Mouse (Mus musculus): ENCODE results near the gene Ptgis. TPM values are rescaled to one million over a fixed set of nuclear protein-coding genes. Genes with fewer than 3 reads are reported as not detected.

Gene Ptgis
- polyA plus RNA-seq, 1 experiment from 2014 or later, result 4.4 TPM

DNA sequence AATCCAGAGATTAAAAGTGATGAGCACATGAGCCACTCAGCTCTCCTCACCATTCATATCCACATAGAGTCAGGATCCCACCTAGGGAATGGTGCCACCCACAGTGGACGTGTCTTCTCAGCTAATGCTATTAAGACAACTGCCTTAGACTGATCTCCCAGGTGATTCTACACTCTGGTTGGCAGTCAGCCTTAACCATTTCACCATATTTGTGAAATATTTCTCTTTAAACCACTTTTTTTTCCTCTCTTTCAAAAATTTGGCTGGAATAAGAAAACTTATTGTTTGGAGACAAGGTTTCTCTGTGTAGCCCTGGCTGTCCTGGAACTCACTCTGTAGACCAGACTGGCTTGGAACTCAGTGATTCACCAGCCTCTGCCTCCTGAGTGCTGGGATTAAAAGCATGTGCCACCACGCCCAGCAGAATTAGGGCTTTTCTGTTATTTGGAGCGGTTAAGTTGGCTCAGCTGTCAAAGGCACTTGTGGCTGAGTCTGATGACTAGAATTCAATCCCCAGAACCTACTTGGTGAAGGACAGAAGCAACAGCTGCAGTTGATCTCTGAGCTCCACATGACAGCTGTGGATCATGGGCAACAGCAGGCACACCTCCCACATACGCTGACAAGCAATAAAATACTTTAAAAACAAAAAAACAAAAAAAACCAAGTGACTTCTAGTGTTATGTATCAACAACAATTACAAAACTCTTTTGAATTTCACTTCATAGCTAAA is 3.6 kb upstream of the Ptgis start:
- Histone ChIP-seq H3K27me3 (peaks cover 15% of the 10 kb centered on the region; the same call in 1 of the 2 replicates), H3K4me3 (no peak overlapping the region), H3K4me2 (no peak overlapping the region), H3K27ac (no peak overlapping the region), H3K9me3 (replicated peaks) (peaks cover 5% of the 10 kb centered on the region; the same call in 1 of the 2 replicates), H3K4me1 (peaks cover 18% of the 10 kb centered on the region), H3K9ac (no peak overlapping the region), H3K36me3 (ENCODE audit: poor library complexity, severe bottlenecking) (no peaks in the 10 kb centered on the region)
- 94% methylated on average over 4 of the region's 4 CpGs for WGBS
- ATAC-seq, result no peak

GRCm38 (mm10) chr2:167239262-167239661 is 1.1 kb downstream of the Ptgis start:
- Histone ChIP-seq H3K9ac (no peak overlapping the region), H3K27ac (no peak overlapping the region)

GRCm38 (mm10) chr2:167237224-167237623 is 3.2 kb downstream of the Ptgis start:
- Histone ChIP-seq H3K36me3 (ENCODE audit: poor library complexity, severe bottlenecking) (no peaks in the 10 kb centered on the region), H3K9ac (no peak overlapping the region), H3K27me3 (peaks cover 22% of the 10 kb centered on the region; the same call in 1 of the 2 replicates), H3K4me2 (no peak overlapping the region), H3K27ac (no peak overlapping the region), H3K4me1 (peaks cover 13% of the 10 kb centered on the region), H3K9me3 (replicated peaks) (no peaks in the 10 kb centered on the region), H3K4me3 (no peak overlapping the region)
- ATAC-seq, result no peak
- 80% methylated on average over 9 of the region's 9 CpGs for WGBS

More at GRCm38 (mm10) chr2:167239262-167239661, 1.1 kb downstream of the Ptgis start:
- Histone ChIP-seq H3K4me2 (peak overlapping the region; percentile 92), H3K4me3 (no peak overlapping the region), H3K36me3 (ENCODE audit: poor library complexity, severe bottlenecking) (no peaks in the 10 kb centered on the region), H3K4me1 (peaks cover 13% of the 10 kb centered on the region), H3K9me3 (replicated peaks) (no peaks in the 10 kb centered on the region), H3K27me3 (peaks cover 22% of the 10 kb centered on the region; the same call in 1 of the 2 replicates)
- 27% methylated on average over 12 of the region's 12 CpGs for WGBS
- no peak for ATAC-seq

DNA sequence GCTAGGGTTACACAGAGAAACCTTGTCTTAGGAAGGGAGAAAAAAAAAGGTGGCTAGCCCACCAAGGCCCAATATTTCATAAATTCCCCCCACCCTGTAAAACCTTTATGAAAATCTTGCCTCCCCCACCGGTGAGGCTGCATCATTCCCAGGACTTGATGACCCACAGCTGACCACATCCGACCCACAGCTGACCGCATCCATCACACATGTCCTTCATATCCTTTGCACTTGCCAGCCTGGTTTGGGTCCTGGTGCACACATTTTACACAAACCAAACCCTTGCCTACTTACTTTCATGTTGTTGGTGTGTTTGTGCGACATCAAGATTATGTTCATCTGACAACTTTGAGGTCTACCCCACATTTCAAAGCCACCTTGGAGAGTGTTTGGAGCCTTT is 4.2 kb downstream of the Ptgis start:
- Histone ChIP-seq H3K4me2 (no peak overlapping the region), H3K36me3 (ENCODE audit: poor library complexity, severe bottlenecking) (no peaks in the 10 kb centered on the region), H3K4me1 (peaks cover 13% of the 10 kb centered on the region), H3K27ac (no peak overlapping the region), H3K9ac (no peak overlapping the region), H3K9me3 (replicated peaks) (no peaks in the 10 kb centered on the region), H3K27me3 (peaks cover 22% of the 10 kb centered on the region; the same call in 1 of the 2 replicates), H3K4me3 (no peak overlapping the region)
- WGBS, result 96% methylated on average over 4 of the region's 4 CpGs
- no peak for ATAC-seq

GRCm38 (mm10) chr2:167235338-167236018 is 4.9 kb downstream of the Ptgis start:
- 80% methylated on average over 17 of the region's 17 CpGs for WGBS
- no peaks in the 10 kb centered on the region for H3K36me3 ChIP-seq (ENCODE audit: poor library complexity, severe bottlenecking)

DNA sequence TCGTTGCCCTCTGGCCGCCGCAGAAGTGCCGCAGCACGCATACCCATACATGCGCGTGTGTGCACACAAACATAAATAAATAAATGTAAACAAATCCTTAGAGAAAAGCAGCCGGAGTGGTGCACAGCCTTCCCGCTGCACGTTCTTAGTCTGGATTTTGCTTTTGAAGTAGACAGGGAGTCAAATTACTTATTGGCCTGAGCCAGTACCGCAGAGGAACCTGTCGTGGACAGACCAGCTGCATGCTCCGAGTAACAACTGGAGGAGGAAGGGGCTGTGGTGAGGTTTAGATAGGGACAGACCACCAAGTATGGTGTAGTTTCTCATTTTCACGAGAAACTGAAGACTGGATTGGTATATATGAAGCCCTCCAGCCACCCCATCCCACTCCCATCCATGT is 6.6 kb downstream of the Ptgis start:
- Histone ChIP-seq H3K9me3 (replicated peaks) (no peaks in the 10 kb centered on the region), H3K36me3 (ENCODE audit: poor library complexity, severe bottlenecking) (no peaks in the 10 kb centered on the region), H3K27me3 (peaks cover 4% of the 10 kb centered on the region; the same call in 1 of the 2 replicates), H3K9ac (no peak overlapping the region), H3K4me3 (no peak overlapping the region), H3K27ac (no peak overlapping the region), H3K4me1 (no peaks in the 10 kb centered on the region), H3K4me2 (no peak overlapping the region)
- no peak for ATAC-seq
- 51% methylated on average over 14 of the region's 14 CpGs for WGBS

More at GRCm38 (mm10) chr2:167235338-167236018, 4.9 kb downstream of the Ptgis start:
- no peak for ATAC-seq
- Histone ChIP-seq H3K4me1 (peaks cover 8% of the 10 kb centered on the region), H3K27ac (no peak overlapping the region), H3K9me3 (replicated peaks) (no peaks in the 10 kb centered on the region), H3K27me3 (peaks cover 16% of the 10 kb centered on the region; the same call in 1 of the 2 replicates), H3K4me2 (no peak overlapping the region), H3K9ac (no peak overlapping the region), H3K4me3 (no peak overlapping the region)

- no peak overlapping the region for H3K4me2 ChIP-seq
- no peak overlapping the region for H3K4me3 ChIP-seq
- no peak for ATAC-seq
- no peak overlapping the region for H3K9ac ChIP-seq
- H3K4me1 ChIP-seq, result no peaks in the 10 kb centered on the region
- H3K27ac ChIP-seq, result no peak overlapping the region
- no peaks in the 10 kb centered on the region for H3K36me3 ChIP-seq (ENCODE audit: poor library complexity, severe bottlenecking)
- H3K27me3 ChIP-seq, result no peaks in the 10 kb centered on the region
- no peaks in the 10 kb centered on the region for H3K9me3 ChIP-seq (replicated peaks)
- WGBS, result 76% methylated on average over 5 of the region's 5 CpGs
Measured at GRCm38 (mm10) chr2:167233009-167233335, 7.4 kb downstream of the Ptgis start.

- no peaks in the 10 kb centered on the region for H3K27me3 ChIP-seq
- H3K4me1 ChIP-seq, result no peaks in the 10 kb centered on the region
- ATAC-seq, result no peak
- no peak overlapping the region for H3K4me2 ChIP-seq
- no peaks in the 10 kb centered on the region for H3K9me3 ChIP-seq (replicated peaks)
- H3K4me3 ChIP-seq, result no peak overlapping the region
- no peak overlapping the region for H3K27ac ChIP-seq
- 52% methylated on average over 14 of the region's 14 CpGs for WGBS
- H3K36me3 ChIP-seq (ENCODE audit: poor library complexity, severe bottlenecking), result no peaks in the 10 kb centered on the region
- H3K9ac ChIP-seq, result no peak overlapping the region
Measured at GRCm38 (mm10) chr2:167232132-167233008, 8.0 kb downstream of the Ptgis start.

GRCm38 (mm10) chr2:167230554-167230953 is 9.8 kb downstream of the Ptgis start:
- no peak overlapping the region for H3K27ac ChIP-seq
- H3K36me3 ChIP-seq (ENCODE audit: poor library complexity, severe bottlenecking), result no peaks in the 10 kb centered on the region
- H3K4me2 ChIP-seq, result peak overlapping the region; percentile 44
- peak overlapping the region; percentile 17 for H3K4me3 ChIP-seq
- ATAC-seq, result no peak
- no peaks in the 10 kb centered on the region for H3K4me1 ChIP-seq
- peak overlapping the region; percentile 37; the same call in 1 of the 2 replicates for H3K9ac ChIP-seq
- no peaks in the 10 kb centered on the region for H3K27me3 ChIP-seq
- WGBS, result 8% methylated on average over 15 of the region's 15 CpGs
- H3K9me3 ChIP-seq (replicated peaks), result no peaks in the 10 kb centered on the region

- WGBS, result 90% methylated on average over 7 of the region's 7 CpGs
- Histone ChIP-seq H3K36me3 (ENCODE audit: poor library complexity, severe bottlenecking) (no peaks in the 10 kb centered on the region), H3K4me2 (no peak overlapping the region), H3K27ac (no peak overlapping the region), H3K4me3 (no peak overlapping the region), H3K9me3 (replicated peaks) (no peaks in the 10 kb centered on the region), H3K4me1 (no peaks in the 10 kb centered on the region), H3K27me3 (no peaks in the 10 kb centered on the region), H3K9ac (no peak overlapping the region)
- no peak for ATAC-seq
Measured at GRCm38 (mm10) chr2:167224937-167225336, 15.5 kb downstream of the Ptgis start.

DNA sequence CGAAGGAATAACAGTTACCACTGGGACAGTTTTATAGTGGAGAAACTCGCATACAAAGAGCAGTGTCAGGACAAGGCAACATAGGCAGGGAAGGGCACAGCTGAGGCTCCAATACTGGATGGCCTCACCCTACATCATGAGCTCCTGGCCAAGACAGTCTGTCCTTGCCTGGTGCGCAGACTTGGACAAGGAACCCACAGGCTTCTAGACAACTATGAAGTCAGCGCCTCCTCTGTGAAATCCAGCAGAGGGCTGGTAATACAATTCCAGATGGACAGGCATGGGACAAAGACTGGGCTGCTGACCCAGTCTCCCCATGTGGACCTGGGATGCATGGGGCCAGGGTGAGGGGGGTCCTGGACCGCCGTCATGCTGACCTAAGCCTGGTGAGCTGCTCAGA is 16.2 kb downstream of the Ptgis start:
- no peak for ATAC-seq
- H3K27me3 ChIP-seq, result no peaks in the 10 kb centered on the region
- no peaks in the 10 kb centered on the region for H3K36me3 ChIP-seq (ENCODE audit: poor library complexity, severe bottlenecking)
- H3K4me3 ChIP-seq, result no peak overlapping the region
- no peak overlapping the region for H3K9ac ChIP-seq
- H3K4me2 ChIP-seq, result no peak overlapping the region
- no peaks in the 10 kb centered on the region for H3K9me3 ChIP-seq (replicated peaks)
- H3K27ac ChIP-seq, result no peak overlapping the region
- WGBS, result 84% methylated on average over 6 of the region's 6 CpGs
- H3K4me1 ChIP-seq, result no peaks in the 10 kb centered on the region

DNA sequence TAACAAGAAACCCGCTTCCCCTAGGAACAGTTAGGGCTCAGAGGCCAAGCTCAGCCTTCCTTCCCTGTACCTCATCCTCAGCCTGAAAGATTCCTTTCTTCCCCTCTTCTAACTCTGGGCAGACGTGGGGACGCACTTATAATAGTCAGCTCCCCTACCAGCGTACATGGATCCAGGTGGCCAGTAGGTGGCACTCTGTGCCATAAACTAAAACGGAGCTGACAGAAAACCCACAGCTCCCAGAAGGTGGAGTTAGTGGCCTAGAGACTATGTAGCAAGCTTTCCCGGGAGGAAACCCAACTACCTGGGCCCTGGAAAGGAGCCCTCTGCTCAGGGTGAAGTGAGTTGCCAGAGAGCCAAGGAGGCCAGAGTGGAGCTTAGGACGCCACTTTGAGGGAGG is 18.3 kb downstream of the Ptgis start:
- H3K27me3 ChIP-seq, result no peaks in the 10 kb centered on the region
- ATAC-seq, result peak; percentile 25; the same call in 1 of the 2 replicates
- H3K9ac ChIP-seq, result no peak overlapping the region
- no peaks in the 10 kb centered on the region for H3K4me1 ChIP-seq
- H3K36me3 ChIP-seq (ENCODE audit: poor library complexity, severe bottlenecking), result no peaks in the 10 kb centered on the region
- H3K4me2 ChIP-seq, result no peak overlapping the region
- H3K9me3 ChIP-seq (replicated peaks), result no peaks in the 10 kb centered on the region
- H3K4me3 ChIP-seq, result no peak overlapping the region
- 23% methylated on average over 7 of the region's 7 CpGs for WGBS
- H3K27ac ChIP-seq, result no peak overlapping the region
